22 mouse cellular contexts compared by ENCODE assay signal in genomic region chr2:135930696-135931095, GRCm38 (mm10).
DNase-seq lines count a peak whose midpoint lies in the region; ATAC-seq lines count a peak whose summit lies in the region.
"Had no signal": no experiment of that assay in that cellular context is flagged by ENCODE, and none has a peak within 500 bp of the region (broad histone marks: within the 10 kb centered on the region; RNA-seq: fewer than 3 reads in every experiment).

No protein-coding gene starts in this region.

- no peaks in the 10 kb centered on the region for H3K9me3 ChIP-seq in forebrain, embryonic 11.5 days (ENCODE audit: control insufficient read depth, low read length)
- H3K9me3 ChIP-seq in forebrain, embryonic 14.5 days (replicated peaks; ENCODE audit: control insufficient read depth, low read length), result no peaks in the 10 kb centered on the region
- no peaks in the 10 kb centered on the region for H3K9me3 ChIP-seq in heart, embryonic 11.5 days (replicated peaks; ENCODE audit: control insufficient read depth, low read length)
- no peaks in the 10 kb centered on the region for H3K9me3 ChIP-seq in midbrain, embryonic 11.5 days (ENCODE audit: control insufficient read depth, low read length)
- H3K9me3 ChIP-seq in midbrain, embryonic 14.5 days (ENCODE audit: control insufficient read depth, low read length), result no peaks in the 10 kb centered on the region

- no peak overlapping the region for H3K4me2 ChIP-seq in forebrain, embryonic 11.5 days (ENCODE audit: low read depth, low read length, severe bottlenecking)
- H3K4me2 ChIP-seq in forebrain, embryonic 14.5 days (ENCODE audit: low read length), result no peak overlapping the region
- no peak overlapping the region for H3K4me2 ChIP-seq in heart, embryonic 11.5 days
- no peak overlapping the region for H3K4me2 ChIP-seq in midbrain, embryonic 11.5 days
- no peak overlapping the region for H3K4me2 ChIP-seq in midbrain, embryonic 14.5 days (ENCODE audit: low read length)

- no peaks in the 10 kb centered on the region for H3K36me3 ChIP-seq in forebrain, embryonic 11.5 days (ENCODE audit: control insufficient read depth, insufficient read depth, low read length)
- H3K36me3 ChIP-seq in forebrain, embryonic 14.5 days (ENCODE audit: control insufficient read depth, insufficient read depth, low read length), result 0 out of 2 replicates have a peak, but pooled peaks cover 3% of the 10 kb centered on the region
- H3K36me3 ChIP-seq in heart, embryonic 11.5 days (ENCODE audit: control insufficient read depth, insufficient read depth, low read length), result no peaks in the 10 kb centered on the region
- H3K36me3 ChIP-seq in midbrain, embryonic 11.5 days (ENCODE audit: control insufficient read depth, insufficient read depth, low read length), result no peaks in the 10 kb centered on the region
- H3K36me3 ChIP-seq in midbrain, embryonic 14.5 days (ENCODE audit: control insufficient read depth, insufficient read depth, low read length), result peaks cover 5% of the 10 kb centered on the region
- H3K36me3 ChIP-seq: G1E had no signal

- DNase-seq in forebrain, embryonic 11.5 days (ENCODE audit: low spot score), result peak; percentile 28
- DNase-seq in forebrain, embryonic 14.5 days (ENCODE audit: low spot score), result no peak
- DNase-seq in heart, adult 11 months, result peak; percentile 63
- DNase-seq in midbrain, embryonic 11.5 days (ENCODE audit: low spot score, missing footprints), result peak; percentile 60
- no peak for DNase-seq in midbrain, embryonic 14.5 days
- peak; percentile 11 for DNase-seq in testis, postnatal 10 days (ENCODE audit: low spot score)
- no peak for DNase-seq in testis, postnatal 14 days (ENCODE audit: low spot score)
- DNase-seq: adrenal gland, adult 2 months; adrenal gland, adult 8-10 months; adrenal gland, postnatal 10 days; adrenal gland, postnatal 14 days; adrenal gland, postnatal 25 days; adrenal gland, postnatal 36 days; B cell, adult 2 months; cerebellum, adult 11 months; cerebellum, adult 11-12 months had no signal

- no peak for ATAC-seq in forebrain, embryonic 11.5 days (replicated peaks; ENCODE audit: low FRiP score)
- no peak for ATAC-seq in forebrain, embryonic 14.5 days
- no peak for ATAC-seq in heart, embryonic 11.5 days (replicated peaks; ENCODE audit: insufficient number of reproducible peaks, low FRiP score, low TSS enrichment)
- ATAC-seq in midbrain, embryonic 11.5 days (ENCODE audit: low FRiP score), result no peak
- ATAC-seq in midbrain, embryonic 14.5 days (ENCODE audit: low FRiP score, low TSS enrichment), result no peak
- ATAC-seq: activated CD4-positive, CD25-positive, alpha-beta regulatory T cell, adult 4 months; CD4-positive, CD25-positive, alpha-beta regulatory T cell, adult 4 months; Patski had no signal

- no peaks in the 10 kb centered on the region; the same call in 1 of the 2 replicates for H3K4me1 ChIP-seq in forebrain, embryonic 11.5 days (replicated peaks; ENCODE audit: control insufficient read depth, insufficient read depth, low read length)
- H3K4me1 ChIP-seq in forebrain, embryonic 14.5 days (ENCODE audit: control insufficient read depth, insufficient read depth, low read length), result peaks cover 2% of the 10 kb centered on the region; the same call in 1 of the 2 replicates
- no peaks in the 10 kb centered on the region for H3K4me1 ChIP-seq in heart, embryonic 11.5 days (ENCODE audit: control insufficient read depth, insufficient read depth, low read length)
- H3K4me1 ChIP-seq in midbrain, embryonic 11.5 days (ENCODE audit: control insufficient read depth, insufficient read depth, low read length), result peaks cover 5% of the 10 kb centered on the region; the same call in 1 of the 2 replicates
- no peaks in the 10 kb centered on the region for H3K4me1 ChIP-seq in midbrain, embryonic 14.5 days (ENCODE audit: control insufficient read depth, insufficient read depth, low read length)

- H3K4me3 ChIP-seq in forebrain, embryonic 11.5 days (ENCODE audit: low read depth, low read length), result no peak overlapping the region
- no peak overlapping the region for H3K4me3 ChIP-seq in forebrain, embryonic 14.5 days (ENCODE audit: low read depth, low read length)
- no peak overlapping the region for H3K4me3 ChIP-seq in heart, embryonic 11.5 days (ENCODE audit: low read depth, low read length)
- H3K4me3 ChIP-seq in midbrain, embryonic 11.5 days (ENCODE audit: low read depth, low read length), result no peak overlapping the region
- no peak overlapping the region for H3K4me3 ChIP-seq in midbrain, embryonic 14.5 days (replicated peaks; ENCODE audit: low read depth, low read length)

- H3K9ac ChIP-seq in forebrain, embryonic 11.5 days (ENCODE audit: low read length), result no peak overlapping the region
- no peak overlapping the region for H3K9ac ChIP-seq in forebrain, embryonic 14.5 days (ENCODE audit: low read length)
- no peak overlapping the region for H3K9ac ChIP-seq in heart, embryonic 11.5 days (ENCODE audit: low read depth, low read length)
- no peak overlapping the region for H3K9ac ChIP-seq in midbrain, embryonic 11.5 days (ENCODE audit: low read length)
- no peak overlapping the region for H3K9ac ChIP-seq in midbrain, embryonic 14.5 days (replicated peaks; ENCODE audit: low read length)

- no peaks in the 10 kb centered on the region for H3K27me3 ChIP-seq in forebrain, embryonic 11.5 days (ENCODE audit: control insufficient read depth, insufficient read depth, low read length)
- H3K27me3 ChIP-seq in forebrain, embryonic 14.5 days (replicated peaks; ENCODE audit: control insufficient read depth, insufficient read depth, low read length), result no peaks in the 10 kb centered on the region
- H3K27me3 ChIP-seq in heart, embryonic 11.5 days (ENCODE audit: control insufficient read depth, insufficient read depth, low read length), result no peaks in the 10 kb centered on the region
- no peaks in the 10 kb centered on the region for H3K27me3 ChIP-seq in midbrain, embryonic 11.5 days (ENCODE audit: control insufficient read depth, insufficient read depth, low read length)
- H3K27me3 ChIP-seq in midbrain, embryonic 14.5 days (ENCODE audit: control insufficient read depth, insufficient read depth, low read length), result no peaks in the 10 kb centered on the region
- H3K27me3 ChIP-seq: CH12.LX, Patski had no signal

- 88% methylated on average over 4 of the region's 4 CpGs for WGBS in forebrain, embryonic 11.5 days
- WGBS in forebrain, embryonic 14.5 days, result 94% methylated on average over 4 of the region's 4 CpGs
- WGBS in heart, embryonic 11.5 days (ENCODE audit: insufficient replicate concordance), result 76% methylated on average over 4 of the region's 4 CpGs
- WGBS in midbrain, embryonic 11.5 days, result 84% methylated on average over 4 of the region's 4 CpGs
- 87% methylated on average over 4 of the region's 4 CpGs for WGBS in midbrain, embryonic 14.5 days

- H3K27ac ChIP-seq in forebrain, embryonic 11.5 days (ENCODE audit: low read depth, low read length), result no peak overlapping the region
- no peak overlapping the region for H3K27ac ChIP-seq in forebrain, embryonic 14.5 days (ENCODE audit: low read depth, low read length)
- no peak overlapping the region for H3K27ac ChIP-seq in heart, embryonic 11.5 days (ENCODE audit: low read depth, low read length)
- H3K27ac ChIP-seq in midbrain, embryonic 11.5 days (ENCODE audit: low read depth, low read length), result no peak overlapping the region
- H3K27ac ChIP-seq in midbrain, embryonic 14.5 days (replicated peaks; ENCODE audit: low read depth, low read length), result no peak overlapping the region

Comparison
In these comparisons a context has a peak if more than half of its experiments do, and no peak if none do; other contexts are left out.
1. DNase-seq: peak in forebrain, embryonic 11.5 days (single experiment), heart, adult 11 months (single experiment), midbrain, embryonic 11.5 days (single experiment) and testis, postnatal 10 days (single experiment); none in forebrain, embryonic 14.5 days (single experiment), midbrain, embryonic 14.5 days (single experiment) and testis, postnatal 14 days (single experiment).